Mouse (Mus musculus) MEL (cell line): Measurements from ENCODE around the gene Zfp385b.
A peak's percentile ranks its signal among the peaks of the same experiment; 100 is the strongest.

Experiments used
- CHD2 ChIP-seq: IDR thresholded peaks from 2 replicates; pipeline ENCODE4 v1.6.1; 2011; ENCODE audit warnings: low read length, improper control_type of control experiment
- CTCF ChIP-seq, 3 experiments: IDR thresholded peaks in 2 of 3; conservative IDR thresholded peaks in 1 of 3; 2 replicates each; pipeline ENCODE4 v1.5.1; 2011 to 2012; ENCODE audit warnings: low read length in 3 of 3, low read depth in 2 of 3, mild to moderate bottlenecking in 2 of 3, improper control_type of control experiment in 1 of 3, inconsistent platforms in 1 of 3, mixed read lengths in 1 of 3, moderate library complexity in 1 of 3; ENCODE audit not compliant: control insufficient read depth in 1 of 3, insufficient read depth in 1 of 3, poor library complexity in 1 of 3, severe bottlenecking in 1 of 3
- POLR2A ChIP-seq, 2 experiments: IDR thresholded peaks; 2 replicates each; pipeline ENCODE4 v1.6.1; 2011 to 2012; ENCODE audit warnings: low read length in 2 of 2, mild to moderate bottlenecking in 2 of 2, control low read depth in 1 of 2, improper control_type of control experiment in 1 of 2, low read depth in 1 of 2, moderate library complexity in 1 of 2; ENCODE audit not compliant: control insufficient read depth in 1 of 2, insufficient read depth in 1 of 2, poor library complexity in 1 of 2
- TCF12 ChIP-seq: IDR thresholded peaks from 2 replicates; pipeline ENCODE4 v1.6.1; 2014; ENCODE audit warnings: low read depth, mild to moderate bottlenecking, inconsistent platforms, low read length, improper control_type of control experiment, moderate library complexity
- UBTF ChIP-seq: IDR thresholded peaks from 2 replicates; pipeline ENCODE4 v1.6.1; 2012; ENCODE audit warnings: low read depth, mild to moderate bottlenecking, inconsistent platforms, low read length, improper control_type of control experiment, moderate library complexity, borderline replicate concordance; ENCODE audit not compliant: insufficient read depth

GRCm38 (mm10) chr2:77639993-77640392 lies 179.4 kb downstream of the Zfp385b start:
- no peak for TF ChIP-seq POLR2A (IDR thresholded peaks at IDR 0.05; ENCODE audit: control insufficient read depth in 1 of 2, insufficient read depth in 1 of 2, low read depth in 1 of 2, low read length in 2 of 2, poor library complexity in 1 of 2)
- TF ChIP-seq CTCF (IDR thresholded peaks at IDR 0.05 in 2 of 3, conservative IDR thresholded peaks at IDR 0.05 in 1 of 3; ENCODE audit: control insufficient read depth in 1 of 3, insufficient read depth in 1 of 3, low read depth in 2 of 3, low read length in 3 of 3, poor library complexity in 1 of 3, severe bottlenecking in 1 of 3), result no peak
- peak; percentile 82 for TF ChIP-seq TCF12
- no peak for TF ChIP-seq UBTF
- TF ChIP-seq CHD2, result no peak
